Comparison of ENCODE assay signal across 8 mouse cellular contexts in the genomic region with DNA sequence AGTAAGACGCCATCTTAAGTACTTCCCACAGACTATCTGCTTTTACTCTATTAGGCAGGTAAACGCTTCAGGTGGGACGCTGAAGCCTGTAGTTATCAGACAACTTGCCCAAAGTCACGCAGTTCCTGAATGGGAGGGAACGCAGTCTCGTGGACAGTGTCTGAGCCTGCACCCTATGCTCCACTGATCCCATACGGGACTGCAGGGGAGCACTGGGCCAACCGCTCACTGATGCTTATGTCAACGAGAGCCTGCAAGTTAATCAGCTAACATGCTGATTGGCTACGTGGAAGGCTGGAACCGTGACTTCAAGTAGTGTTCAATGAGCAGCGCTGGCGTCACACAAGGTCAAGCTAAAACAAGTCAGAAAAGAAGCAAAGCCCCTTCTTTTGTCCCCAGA. TPM values are rescaled to one million over a fixed set of nuclear protein-coding genes. Genes with fewer than 3 reads are reported as not detected.
DNase-seq lines count a peak whose midpoint lies in the region; ATAC-seq and TF ChIP-seq lines count a peak whose summit lies in the region.

No protein-coding gene starts in this region.

- H3K4me2 ChIP-seq in limb, embryonic 12.5 days: peak overlapping the region; percentile 69
- H3K4me2 ChIP-seq in midbrain, embryonic 16.5 days (ENCODE audit: low read length): peak overlapping the region; percentile 82

- no peak for DNase-seq in layer of hippocampus, adult 2 months (ENCODE audit: low spot score in 2 of 2)
- no peak for DNase-seq in layer of hippocampus, adult 9-10 months (ENCODE audit: low spot score)
- DNase-seq in embryo, embryonic 11 days: peak; percentile 39
- DNase-seq in yolk sac, embryonic 10.5 days (ENCODE audit: low spot score): peak; percentile 57
- DNase-seq in layer of hippocampus, postnatal 36 days: no peak

- no peaks in the 10 kb centered on the region for H3K9me3 ChIP-seq in limb, embryonic 12.5 days
- no peaks in the 10 kb centered on the region for H3K9me3 ChIP-seq in midbrain, embryonic 16.5 days (replicated peaks; ENCODE audit: control insufficient read depth, low read length, poor library complexity, severe bottlenecking)

- TF ChIP-seq CTCF in layer of hippocampus, adult 2 months (conservative IDR thresholded peaks at IDR 0.05): no peak

- H3K9ac ChIP-seq in limb, embryonic 12.5 days (replicated peaks): 0 out of 2 replicates have a peak overlapping the region, but pooled peaks have one; percentile 34
- H3K9ac ChIP-seq in midbrain, embryonic 16.5 days (ENCODE audit: low read depth, low read length): peak overlapping the region; percentile 22; the same call in 1 of the 2 replicates

- peaks cover 17% of the 10 kb centered on the region for H3K36me3 ChIP-seq in limb, embryonic 12.5 days
- no peaks in the 10 kb centered on the region for H3K36me3 ChIP-seq in midbrain, embryonic 16.5 days (ENCODE audit: control insufficient read depth, insufficient read depth, low read length)

- no peaks in the 10 kb centered on the region for H3K27me3 ChIP-seq in limb, embryonic 12.5 days
- no peaks in the 10 kb centered on the region for H3K27me3 ChIP-seq in midbrain, embryonic 16.5 days (ENCODE audit: control insufficient read depth, insufficient read depth, low read depth, low read length)

- no peak overlapping the region for H3K27ac ChIP-seq in layer of hippocampus, adult 2 months
- no peak overlapping the region for H3K27ac ChIP-seq in limb, embryonic 12.5 days
- no peak overlapping the region for H3K27ac ChIP-seq in midbrain, embryonic 16.5 days (ENCODE audit: low read length)

- peak overlapping the region; percentile 87; the same call in 1 of the 2 replicates for H3K4me3 ChIP-seq in layer of hippocampus, adult 2 months
- peak overlapping the region; percentile 70 for H3K4me3 ChIP-seq in limb, embryonic 12.5 days (replicated peaks)
- H3K4me3 ChIP-seq in midbrain, embryonic 16.5 days (ENCODE audit: low read depth, low read length): no peak overlapping the region

- H3K4me1 ChIP-seq in limb, embryonic 12.5 days (replicated peaks): peaks cover 23% of the 10 kb centered on the region
- H3K4me1 ChIP-seq in midbrain, embryonic 16.5 days (ENCODE audit: control insufficient read depth, insufficient read depth, low read length): peaks cover 29% of the 10 kb centered on the region

- peak; percentile 14 to 16; a peak in 1 of 4 replicates for ATAC-seq in hematopoietic stem cell, adult 5-6 weeks (replicated peaks in 1 of 2; ENCODE audit: insufficient read depth in 1 of 2, low FRiP score in 2 of 2, low TSS enrichment in 1 of 2, low read depth in 1 of 2, poor library complexity in 2 of 2, severe bottlenecking in 2 of 2)
- 0 out of 2 replicates have a peak, but pooled peaks have one; percentile 43 for ATAC-seq in limb, embryonic 12.5 days (ENCODE audit: insufficient number of reproducible peaks, insufficient read depth, low FRiP score, low TSS enrichment, low read depth)
- no peak for ATAC-seq in midbrain, embryonic 16.5 days

- 40% methylated on average over 13 of the region's 13 CpGs for WGBS in limb, embryonic 12.5 days
- 37% methylated on average over 13 of the region's 13 CpGs for WGBS in midbrain, embryonic 16.5 days

RNA-seq across cellular contexts. Expression of gene Taf5l, which starts 1.4 kb away (rescaled TPM):
- total RNA-seq in layer of hippocampus, adult 2 months (2021): 10 to 100 TPM; 21.1 to 21.9 TPM
- total RNA-seq in hematopoietic stem cell, adult 5-6 weeks (2017): 47.4 and 50.5 TPM in 2 replicates
- polyA plus RNA-seq in limb, embryonic 12.5 days (2016; fragmentation: Nextera tagmentation; extraction: Ambion mirVana): 45.7 and 48.9 TPM in 2 replicates
- polyA plus RNA-seq in midbrain, embryonic 16.5 days (2015; fragmentation: Nextera tagmentation; extraction: Ambion mirVana): 19.4 and 20.5 TPM in 2 replicates
- total RNA-seq in layer of hippocampus, postnatal 36 days (2021): 10 to 100 TPM; 19.6 to 20.8 TPM

RNA-seq across cellular contexts. Expression of gene Urb2, which starts 1.5 kb away (rescaled TPM):
- 10 to 100 TPM; 11.2 to 12.3 TPM for total RNA-seq in layer of hippocampus, adult 2 months (2021)
- total RNA-seq in hematopoietic stem cell, adult 5-6 weeks (2017): 22.7 and 27.9 TPM in 2 replicates
- 5.1 and 6.4 TPM in 2 replicates for polyA plus RNA-seq in limb, embryonic 12.5 days (2016; fragmentation: Nextera tagmentation; extraction: Ambion mirVana)
- 3.8 TPM in 2 replicates for polyA plus RNA-seq in midbrain, embryonic 16.5 days (2015; fragmentation: Nextera tagmentation; extraction: Ambion mirVana)
- 10 to 100 TPM; 11.8 to 12.5 TPM for total RNA-seq in layer of hippocampus, postnatal 36 days (2021)

RNA-seq across cellular contexts. Expression of gene Abcb10, which starts 36.9 kb away (rescaled TPM):
- total RNA-seq in layer of hippocampus, adult 2 months (2021): 10 to 100 TPM; 16.9 to 17.9 TPM
- total RNA-seq in hematopoietic stem cell, adult 5-6 weeks (2017): 10.1 and 12.0 TPM in 2 replicates
- 20.2 and 21.6 TPM in 2 replicates for polyA plus RNA-seq in limb, embryonic 12.5 days (2016; fragmentation: Nextera tagmentation; extraction: Ambion mirVana)
- 14.3 and 14.8 TPM in 2 replicates for polyA plus RNA-seq in midbrain, embryonic 16.5 days (2015; fragmentation: Nextera tagmentation; extraction: Ambion mirVana)
- total RNA-seq in layer of hippocampus, postnatal 36 days (2021): 10 to 100 TPM; 18.5 to 18.8 TPM

Comparison
In these comparisons a context has a peak if more than half of its experiments do, and no peak if none do; other contexts are left out.
1. DNase-seq: peak in embryo, embryonic 11 days (single experiment) and yolk sac, embryonic 10.5 days (single experiment); none in layer of hippocampus, adult 2 months (0 of 2), layer of hippocampus, adult 9-10 months (single experiment) and layer of hippocampus, postnatal 36 days (0 of 2).